In the genomic region with DNA sequence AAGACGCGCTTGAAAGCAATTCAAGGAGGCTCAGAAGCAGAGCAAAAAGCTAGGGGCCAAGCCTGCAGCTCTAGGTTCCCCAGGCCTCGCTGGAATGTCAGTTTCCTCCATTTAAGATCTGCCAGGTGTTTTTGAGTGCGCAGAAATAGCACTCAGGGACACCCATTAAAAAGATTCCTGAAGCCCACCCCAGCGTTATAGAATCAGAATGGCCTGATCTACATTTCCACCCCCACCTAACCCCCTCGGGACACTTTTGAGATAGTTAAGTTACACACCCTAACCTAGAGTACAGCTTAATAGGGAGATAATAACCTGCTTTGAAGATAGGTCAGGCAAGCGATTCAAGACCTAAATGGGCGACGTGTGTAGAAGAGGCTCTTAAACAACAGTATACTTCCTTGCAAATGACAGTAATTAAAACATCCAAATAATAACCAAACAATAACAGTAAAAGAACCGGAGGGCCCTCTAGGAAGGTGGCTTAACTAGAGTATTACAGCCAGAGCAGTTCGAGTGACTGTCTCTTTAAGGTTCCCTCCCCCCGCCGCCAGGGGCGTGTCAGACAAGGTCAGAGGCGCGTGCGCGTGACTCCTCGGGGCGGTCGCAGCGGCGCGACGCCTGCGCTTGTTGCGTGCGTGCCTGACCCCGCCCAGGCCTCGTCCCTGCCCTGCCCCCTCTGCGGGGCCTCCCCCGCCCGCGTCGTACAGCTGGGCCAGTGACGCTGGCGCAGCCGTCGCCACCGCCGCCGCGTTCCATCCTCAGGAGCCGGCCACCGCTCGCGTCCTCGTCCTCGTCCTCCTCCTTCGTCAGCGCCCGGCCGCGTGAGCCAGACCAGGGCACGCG, we compare ENCODE assay signal across 8 mouse cellular contexts. TPM values are rescaled to one million over a fixed set of nuclear protein-coding genes. Genes with fewer than 3 reads are reported as not detected.
A peak's percentile ranks its signal among the peaks of the same experiment; 100 is the strongest.
DNase-seq lines count a peak whose midpoint lies in the region; ATAC-seq lines count a peak whose summit lies in the region.

A gene (plus strand): TSS at position 662 of the 846 bp plus-strand sequence.

- intact Hi-C loops in gastrocnemius, postnatal 14 days (cut with DNase I; ENCODE audit: low total_unique reads) = no loop called here
- intact Hi-C loops in left cerebral cortex, postnatal 10 days (cut with DNase I) = no loop called here

- DNase-seq in adipocyte (ENCODE audit: low spot score) = peak; percentile 97
- DNase-seq in embryo, embryonic 10 days (ENCODE audit: low spot score) = peak; percentile 100
- peak; percentile 99 for DNase-seq in gastrocnemius, postnatal 14 days
- peak; percentile 97 to 99 for DNase-seq in left cerebral cortex, postnatal 10 days (ENCODE audit: extremely low spot score in 1 of 2, low spot score in 2 of 2)
- peak; percentile 99 for DNase-seq in right cerebral cortex, postnatal 25 days
- DNase-seq in urinary bladder, postnatal 4 days (ENCODE audit: low spot score in 2 of 2) = peak; percentile 98 to 99

- peak; percentile 73 for ATAC-seq in inflammation-experienced regulatory T-cells, adult 6 months
- ATAC-seq in megakaryocyte-erythroid progenitor cell, adult 5-6 weeks (replicated peaks; ENCODE audit: low FRiP score, low TSS enrichment, poor library complexity, severe bottlenecking) = peak; percentile 86

RNA-seq across cellular contexts. Expression of the gene that starts here (rescaled TPM):
- total RNA-seq in gastrocnemius, postnatal 14 days (2021) = 10 to 100 TPM; 27.8 to 28.7 TPM
- polyA plus RNA-seq in inflammation-experienced regulatory T-cells, adult 6 months (2017; shearing (Covaris generic)) = 10 to 100 TPM; 21.2 to 32.8 (median 26.7) TPM
- 10 to 100 TPM; 23.8 to 24.0 TPM for total RNA-seq in left cerebral cortex, postnatal 10 days (2021)
- total RNA-seq in megakaryocyte-erythroid progenitor cell, adult 5-6 weeks (2014; fragmentation: Nextera tagmentation) = 26.0 and 27.0 TPM in 2 replicates
- total RNA-seq in megakaryocyte-erythroid progenitor cell, adult 5-6 weeks (2017) = 17.3 and 26.4 TPM in 2 replicates

Comparison
In these comparisons a context has a peak if more than half of its experiments do, and no peak if none do; other contexts are left out.
1. Peak in every context shown above with its lines: DNase-seq and ATAC-seq.